Mouse (Mus musculus): Measurements from ENCODE around the gene Ikbke. TPM values are rescaled to one million over a fixed set of nuclear protein-coding genes. Genes with fewer than 3 reads are reported as not detected.

The Ikbke gene
- polyA plus RNA-seq, 1 experiment: not detected

- Histone ChIP-seq H3K4me3 (ENCODE audit: insufficient read depth, low read depth, low read length) (no peak overlapping the region), H3K4me1 (ENCODE audit: control insufficient read depth, insufficient read depth, low read length) (no peaks in the 10 kb centered on the region), H3K27ac (ENCODE audit: insufficient read depth, low read depth, low read length) (no peak overlapping the region)
- 81% methylated on average over 12 of the region's 12 CpGs for WGBS
- TF ChIP-seq POLR2A (IDR thresholded peaks at IDR 0.05; ENCODE audit: insufficient read depth, low read depth, low read length) (no peak), CTCF (IDR thresholded peaks at IDR 0.05; ENCODE audit: insufficient read depth, low read depth, low read length) (no peak)
Observed at GRCm38 (mm10) chr1:131233527-131233926, 45.9 kb downstream of the Ikbke start.

GRCm38 (mm10) chr1:131228659-131229058 lies 50.7 kb downstream of the Ikbke start:
- Histone ChIP-seq H3K27ac (ENCODE audit: insufficient read depth, low read depth, low read length) (no peak overlapping the region), H3K4me1 (ENCODE audit: control insufficient read depth, insufficient read depth, low read length) (no peaks in the 10 kb centered on the region), H3K4me3 (ENCODE audit: insufficient read depth, low read depth, low read length) (no peak overlapping the region)
- WGBS: 83% methylated on average over 5 of the region's 5 CpGs
- TF ChIP-seq POLR2A (IDR thresholded peaks at IDR 0.05; ENCODE audit: insufficient read depth, low read depth, low read length): no peak
- no peak for TF ChIP-seq CTCF (IDR thresholded peaks at IDR 0.05; ENCODE audit: insufficient read depth, low read depth, low read length)

- TF ChIP-seq POLR2A (IDR thresholded peaks at IDR 0.05; ENCODE audit: insufficient read depth, low read depth, low read length) (no peak), CTCF (IDR thresholded peaks at IDR 0.05; ENCODE audit: insufficient read depth, low read depth, low read length) (no peak)
- Histone ChIP-seq H3K27ac (ENCODE audit: insufficient read depth, low read depth, low read length) (no peak overlapping the region), H3K4me1 (ENCODE audit: control insufficient read depth, insufficient read depth, low read length) (no peaks in the 10 kb centered on the region), H3K4me3 (ENCODE audit: insufficient read depth, low read depth, low read length) (no peak overlapping the region)
- 65% methylated on average over 7 of the region's 7 CpGs for WGBS
Observed at GRCm38 (mm10) chr1:131228225-131228624, 51.2 kb downstream of the Ikbke start.

GRCm38 (mm10) chr1:131224848-131225471 lies 54.4 kb downstream of the Ikbke start:
- Histone ChIP-seq H3K4me3 (ENCODE audit: insufficient read depth, low read depth, low read length) (no peak overlapping the region), H3K27ac (ENCODE audit: insufficient read depth, low read depth, low read length) (no peak overlapping the region), H3K4me1 (ENCODE audit: control insufficient read depth, insufficient read depth, low read length) (no peaks in the 10 kb centered on the region)
- 72% methylated on average over 12 of the region's 12 CpGs for WGBS
- TF ChIP-seq POLR2A (IDR thresholded peaks at IDR 0.05; ENCODE audit: insufficient read depth, low read depth, low read length): no peak
- no peak for TF ChIP-seq CTCF (IDR thresholded peaks at IDR 0.05; ENCODE audit: insufficient read depth, low read depth, low read length)

- no peaks in the 10 kb centered on the region for H3K4me1 ChIP-seq (ENCODE audit: control insufficient read depth, insufficient read depth, low read length)
- TF ChIP-seq POLR2A (IDR thresholded peaks at IDR 0.05; ENCODE audit: insufficient read depth, low read depth, low read length) (no peak), CTCF (IDR thresholded peaks at IDR 0.05; ENCODE audit: insufficient read depth, low read depth, low read length) (no peak)
- WGBS: 90% methylated on average over 2 of the region's 2 CpGs
- no peak overlapping the region for H3K27ac ChIP-seq (ENCODE audit: insufficient read depth, low read depth, low read length)
- no peak overlapping the region for H3K4me3 ChIP-seq (ENCODE audit: insufficient read depth, low read depth, low read length)
Observed at GRCm38 (mm10) chr1:131223345-131223744, 56.1 kb downstream of the Ikbke start.

GRCm38 (mm10) chr1:131221822-131222590 lies 57.4 kb downstream of the Ikbke start:
- Histone ChIP-seq H3K4me1 (ENCODE audit: control insufficient read depth, insufficient read depth, low read length) (no peaks in the 10 kb centered on the region), H3K27ac (ENCODE audit: insufficient read depth, low read depth, low read length) (no peak overlapping the region), H3K4me3 (ENCODE audit: insufficient read depth, low read depth, low read length) (no peak overlapping the region)
- TF ChIP-seq POLR2A (IDR thresholded peaks at IDR 0.05; ENCODE audit: insufficient read depth, low read depth, low read length) (no peak), CTCF (IDR thresholded peaks at IDR 0.05; ENCODE audit: insufficient read depth, low read depth, low read length) (no peak)
- WGBS: 87% methylated on average over 13 of the region's 13 CpGs

- WGBS: 91% methylated on average over 11 of the region's 11 CpGs
- Histone ChIP-seq H3K27ac (ENCODE audit: insufficient read depth, low read depth, low read length) (no peak overlapping the region), H3K4me1 (ENCODE audit: control insufficient read depth, insufficient read depth, low read length) (no peaks in the 10 kb centered on the region), H3K4me3 (ENCODE audit: insufficient read depth, low read depth, low read length) (no peak overlapping the region)
- TF ChIP-seq CTCF (IDR thresholded peaks at IDR 0.05; ENCODE audit: insufficient read depth, low read depth, low read length) (no peak), POLR2A (IDR thresholded peaks at IDR 0.05; ENCODE audit: insufficient read depth, low read depth, low read length) (no peak)
Observed at GRCm38 (mm10) chr1:131218933-131219332, 60.5 kb downstream of the Ikbke start.

GRCm38 (mm10) chr1:131213361-131213760 lies 66.0 kb downstream of the Ikbke start:
- Histone ChIP-seq H3K4me3 (ENCODE audit: insufficient read depth, low read depth, low read length) (no peak overlapping the region), H3K27ac (ENCODE audit: insufficient read depth, low read depth, low read length) (no peak overlapping the region), H3K4me1 (ENCODE audit: control insufficient read depth, insufficient read depth, low read length) (peaks cover 5% of the 10 kb centered on the region)
- 90% methylated on average over 6 of the region's 6 CpGs for WGBS
- TF ChIP-seq CTCF (IDR thresholded peaks at IDR 0.05; ENCODE audit: insufficient read depth, low read depth, low read length) (no peak), POLR2A (IDR thresholded peaks at IDR 0.05; ENCODE audit: insufficient read depth, low read depth, low read length) (no peak)

GRCm38 (mm10) chr1:131212956-131213355 lies 66.5 kb downstream of the Ikbke start:
- TF ChIP-seq CTCF (IDR thresholded peaks at IDR 0.05; ENCODE audit: insufficient read depth, low read depth, low read length): no peak
- no peak for TF ChIP-seq POLR2A (IDR thresholded peaks at IDR 0.05; ENCODE audit: insufficient read depth, low read depth, low read length)
- Histone ChIP-seq H3K4me3 (ENCODE audit: insufficient read depth, low read depth, low read length) (no peak overlapping the region), H3K27ac (ENCODE audit: insufficient read depth, low read depth, low read length) (no peak overlapping the region), H3K4me1 (ENCODE audit: control insufficient read depth, insufficient read depth, low read length) (peaks cover 5% of the 10 kb centered on the region)
- WGBS: 86% methylated on average over 5 of the region's 5 CpGs

Data from olfactory bulb, adult 2 months (tissue).